Mouse (Mus musculus): ENCODE results near the gene Lyl1. TPM values are rescaled to one million over a fixed set of nuclear protein-coding genes. Genes with fewer than 3 reads are reported as not detected.

Gene Lyl1
- polyA plus RNA-seq, 1 experiment from 2014 or later = 5.8 TPM

DNA sequence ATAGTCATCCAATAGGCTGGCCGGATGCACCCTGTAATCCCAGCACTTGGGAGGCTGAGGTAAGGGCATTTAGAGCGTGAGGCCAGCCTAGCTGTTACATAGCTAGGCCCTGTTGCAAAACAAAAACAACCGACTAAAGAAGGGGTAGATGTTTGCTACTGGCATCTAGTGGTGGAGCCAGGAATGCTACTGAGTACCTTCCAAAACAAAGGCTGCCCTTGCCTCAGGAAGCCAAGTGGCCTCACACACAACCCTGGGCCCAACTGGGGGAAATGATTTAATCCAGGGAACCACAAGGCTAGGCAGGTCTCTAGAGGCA lies 24.6 kb downstream of the Lyl1 start:
- peak overlapping the region; percentile 26 for H3K9ac ChIP-seq

DNA sequence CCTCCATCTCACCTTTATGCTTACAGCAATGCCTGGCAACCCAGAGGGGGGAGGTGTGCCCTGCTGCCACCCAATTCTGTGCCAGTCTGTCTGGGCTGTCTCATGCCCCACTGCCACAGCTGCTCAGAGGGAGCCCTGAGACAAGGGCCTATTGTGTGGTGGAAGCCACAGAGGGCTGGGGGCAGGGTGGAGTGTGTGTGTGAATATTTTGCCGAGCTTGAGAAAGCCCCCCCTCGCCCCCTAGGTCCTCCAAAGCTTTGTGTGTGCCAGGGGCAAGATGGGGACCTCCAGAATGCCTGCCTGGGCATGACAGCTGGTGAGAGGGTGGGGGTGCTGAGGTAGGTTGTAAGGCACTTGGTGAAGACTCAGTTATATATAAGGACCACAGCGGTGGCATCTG lies 27.2 kb downstream of the Lyl1 start:
- ATAC-seq (ENCODE audit: insufficient number of reproducible peaks, low FRiP score, low TSS enrichment, low read depth) = no peak
- 49% methylated on average over 3 of the region's 3 CpGs for WGBS
- Histone ChIP-seq H3K4me2 (replicated peaks) (no peak overlapping the region), H3K27ac (replicated peaks) (0 out of 2 replicates have a peak overlapping the region, but pooled peaks have one; percentile 28), H3K9me3 (replicated peaks) (no peaks in the 10 kb centered on the region), H3K36me3 (peaks cover 26% of the 10 kb centered on the region), H3K4me3 (replicated peaks) (no peak overlapping the region), H3K27me3 (no peaks in the 10 kb centered on the region), H3K9ac (no peak overlapping the region), H3K4me1 (peaks cover 90% of the 10 kb centered on the region)

More for the DNA sequence above, 24.6 kb downstream of the Lyl1 start:
- Histone ChIP-seq H3K4me2 (replicated peaks) (no peak overlapping the region), H3K9me3 (replicated peaks) (no peaks in the 10 kb centered on the region), H3K27ac (replicated peaks) (peak overlapping the region; percentile 98), H3K4me1 (peaks cover 88% of the 10 kb centered on the region), H3K4me3 (replicated peaks) (no peak overlapping the region), H3K36me3 (peaks cover 37% of the 10 kb centered on the region), H3K27me3 (no peaks in the 10 kb centered on the region)
- 21% methylated on average over 3 of the region's 3 CpGs for WGBS
- ATAC-seq (ENCODE audit: insufficient number of reproducible peaks, low FRiP score, low TSS enrichment, low read depth) = no peak

DNA sequence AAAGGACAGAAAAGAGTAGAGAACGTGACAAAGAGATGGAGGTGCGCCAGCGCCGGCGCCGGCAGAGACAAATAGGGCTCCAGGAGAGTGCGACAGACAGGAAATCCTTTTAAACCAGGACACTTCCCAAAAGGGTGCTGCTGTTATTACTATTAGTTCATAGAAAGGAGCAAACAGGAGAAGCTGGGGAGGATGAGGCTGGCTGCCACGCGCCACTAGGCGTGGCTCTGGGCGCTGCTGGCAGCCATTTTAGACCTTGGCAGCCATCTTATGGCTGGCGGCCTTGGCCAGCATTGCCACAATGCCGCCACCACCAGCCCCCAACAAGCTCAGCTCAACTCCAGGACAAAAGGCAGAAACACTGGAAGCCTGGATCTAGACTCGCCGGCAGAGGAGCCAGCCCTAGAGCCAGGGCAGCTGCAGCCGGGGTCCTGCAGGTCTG lies 28.7 kb downstream of the Lyl1 start:
- Histone ChIP-seq H3K27me3 (no peaks in the 10 kb centered on the region), H3K27ac (replicated peaks) (peak overlapping the region; percentile 67), H3K4me3 (replicated peaks) (no peak overlapping the region), H3K9me3 (replicated peaks) (no peaks in the 10 kb centered on the region), H3K36me3 (peaks cover 26% of the 10 kb centered on the region), H3K4me2 (replicated peaks) (no peak overlapping the region), H3K4me1 (peaks cover 90% of the 10 kb centered on the region), H3K9ac (no peak overlapping the region)
- ATAC-seq (ENCODE audit: insufficient number of reproducible peaks, low FRiP score, low TSS enrichment, low read depth) = no peak
- 88% methylated on average over 16 of the region's 16 CpGs for WGBS

DNA sequence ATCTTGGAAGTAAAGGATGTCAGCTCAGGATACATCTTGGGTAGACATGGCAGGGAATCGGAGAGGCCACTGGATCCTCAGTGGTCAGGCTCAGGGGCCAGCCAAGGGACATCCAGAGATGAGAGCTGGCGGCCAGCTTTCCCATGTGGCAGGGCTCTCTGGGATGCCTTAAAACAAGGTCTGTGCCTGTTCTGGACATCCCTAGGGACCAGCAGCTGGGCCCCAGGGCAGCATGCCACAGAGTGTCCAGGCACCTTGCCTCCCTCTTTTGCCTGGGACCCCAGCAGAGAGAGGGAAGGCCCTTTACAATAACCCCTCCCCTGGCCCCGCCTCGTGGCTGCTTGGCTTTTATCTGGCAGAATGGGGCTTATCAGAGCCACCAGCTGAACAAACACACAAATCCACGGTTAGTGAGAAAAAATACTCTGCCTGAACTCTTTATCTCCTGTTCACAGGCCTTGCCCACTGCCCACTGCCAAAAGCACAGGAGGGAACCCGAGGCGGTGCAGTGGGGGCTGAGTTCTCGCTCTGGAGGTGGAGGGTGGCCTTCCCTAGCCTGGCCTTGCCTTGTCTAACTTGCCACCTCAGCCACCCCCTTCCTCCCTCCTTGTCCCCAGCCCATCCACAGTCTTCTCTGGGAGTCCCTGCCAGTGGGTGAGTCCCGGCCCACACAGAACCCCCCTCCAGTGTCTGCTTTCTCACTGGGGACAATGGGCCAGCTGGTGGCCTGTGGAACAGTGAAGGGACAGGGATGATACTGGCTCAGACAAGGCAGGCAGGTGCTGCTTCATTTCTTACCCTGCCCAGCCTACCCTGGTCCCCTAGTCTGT lies 29.5 kb downstream of the Lyl1 start:
- no peak overlapping the region for H3K4me2 ChIP-seq (replicated peaks)
- WGBS = 56% methylated on average over 9 of the region's 9 CpGs
- no peak overlapping the region for H3K4me3 ChIP-seq (replicated peaks)
- no peak for ATAC-seq (ENCODE audit: insufficient number of reproducible peaks, low FRiP score, low TSS enrichment, low read depth)
- peak overlapping the region; percentile 67; the same call in 1 of the 2 replicates for H3K27ac ChIP-seq (replicated peaks)
- peaks cover 20% of the 10 kb centered on the region for H3K36me3 ChIP-seq
- no peak overlapping the region for H3K9ac ChIP-seq
- H3K4me1 ChIP-seq = peaks cover 89% of the 10 kb centered on the region
- H3K27me3 ChIP-seq = no peaks in the 10 kb centered on the region
- H3K9me3 ChIP-seq (replicated peaks) = no peaks in the 10 kb centered on the region

DNA sequence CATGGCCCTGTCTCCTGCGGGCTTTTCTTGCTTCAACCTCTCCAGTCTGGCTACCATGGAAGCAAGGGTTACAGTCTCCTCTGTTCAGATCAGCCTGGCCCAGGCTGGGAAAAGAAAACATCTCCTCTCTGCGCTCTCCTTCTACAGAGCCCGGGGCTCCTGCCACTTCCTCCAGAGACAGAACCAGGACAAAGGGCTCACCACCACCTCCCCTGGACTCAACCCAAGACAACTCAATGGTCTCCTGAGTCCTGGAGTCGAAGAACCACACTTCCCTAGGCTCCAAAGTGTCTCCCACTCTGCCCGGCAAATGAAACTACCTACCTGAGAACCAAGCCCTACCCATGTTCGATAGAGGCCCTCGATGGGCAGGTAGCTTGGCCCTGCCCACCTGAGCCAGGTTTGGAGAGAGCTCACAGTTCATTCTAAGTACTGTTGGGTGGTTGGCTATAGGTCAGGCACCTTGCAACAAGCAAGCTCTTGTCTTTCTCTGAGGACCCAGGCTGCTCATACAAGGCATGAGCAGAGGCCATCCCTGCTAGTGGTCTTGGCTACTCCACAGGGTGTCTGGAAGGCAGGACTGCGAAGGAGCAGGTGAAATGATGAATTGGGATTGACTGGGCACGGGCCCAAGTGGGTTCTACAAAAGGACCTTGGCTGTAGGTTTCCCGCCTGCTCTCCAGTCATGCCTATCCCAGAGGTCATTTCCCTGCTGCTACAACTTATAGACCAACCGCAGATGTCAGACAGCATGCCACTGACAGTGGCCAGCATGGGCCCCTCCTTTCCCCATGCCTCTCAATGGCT lies 30.3 kb downstream of the Lyl1 start:
- H3K4me1 ChIP-seq = peaks cover 89% of the 10 kb centered on the region
- H3K36me3 ChIP-seq = peaks cover 12% of the 10 kb centered on the region
- no peak overlapping the region for H3K9ac ChIP-seq
- peak overlapping the region; percentile 67 for H3K27ac ChIP-seq (replicated peaks)
- no peak for ATAC-seq (ENCODE audit: insufficient number of reproducible peaks, low FRiP score, low TSS enrichment, low read depth)
- no peak overlapping the region for H3K4me2 ChIP-seq (replicated peaks)
- 68% methylated on average over 11 of the region's 11 CpGs for WGBS
- H3K27me3 ChIP-seq = no peaks in the 10 kb centered on the region
- H3K9me3 ChIP-seq (replicated peaks) = no peaks in the 10 kb centered on the region
- no peak overlapping the region for H3K4me3 ChIP-seq (replicated peaks)

DNA sequence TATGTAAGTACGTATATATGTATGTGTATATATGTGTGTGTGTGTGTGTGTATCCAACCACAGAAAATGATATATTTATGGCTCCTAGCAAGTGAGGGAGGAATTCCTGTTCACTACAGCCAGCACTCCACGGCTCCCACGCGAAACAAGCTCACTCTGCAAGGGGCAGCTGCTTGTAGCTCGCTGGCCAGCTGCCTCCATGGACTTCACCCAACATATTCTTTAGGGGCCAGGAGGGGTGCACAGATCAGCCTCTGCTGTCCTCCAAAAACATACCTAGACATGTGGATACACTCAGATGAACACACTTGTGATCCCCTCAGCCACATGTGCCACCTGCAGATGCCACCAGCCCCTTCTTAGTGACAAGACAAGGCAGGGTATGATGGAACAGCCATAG lies 31.3 kb downstream of the Lyl1 start:
- Histone ChIP-seq H3K4me1 (peaks cover 88% of the 10 kb centered on the region), H3K4me2 (replicated peaks) (no peak overlapping the region)
- WGBS = 53% methylated on average over 5 of the region's 5 CpGs

DNA sequence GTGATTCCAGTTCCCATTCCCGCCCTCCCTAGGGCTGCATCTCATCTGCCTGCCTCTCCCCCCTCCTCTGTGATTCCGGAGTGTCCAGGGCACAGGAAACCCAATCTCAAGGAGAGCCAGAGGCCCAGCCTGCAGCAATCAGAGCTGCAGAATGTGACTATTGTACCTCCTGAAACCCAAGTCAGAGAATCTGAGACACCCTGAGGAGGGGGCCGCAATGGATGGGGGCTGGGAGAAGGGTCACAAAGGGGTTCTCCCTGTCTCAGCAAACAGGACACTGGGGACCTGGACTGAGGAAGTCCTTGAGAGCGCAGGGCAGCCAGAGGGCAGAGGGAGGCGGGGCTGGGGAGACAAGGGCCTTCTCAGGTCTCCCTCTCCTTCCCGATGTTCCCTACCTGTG lies 31.7 kb downstream of the Lyl1 start:
- Histone ChIP-seq H3K4me3 (replicated peaks) (no peak overlapping the region), H3K9me3 (replicated peaks) (no peaks in the 10 kb centered on the region), H3K27me3 (no peaks in the 10 kb centered on the region), H3K36me3 (no peaks in the 10 kb centered on the region), H3K4me1 (peaks cover 89% of the 10 kb centered on the region), H3K27ac (replicated peaks) (peak overlapping the region; percentile 74; the same call in 1 of the 2 replicates), H3K4me2 (replicated peaks) (no peak overlapping the region), H3K9ac (no peak overlapping the region)
- no peak for ATAC-seq (ENCODE audit: insufficient number of reproducible peaks, low FRiP score, low TSS enrichment, low read depth)
- WGBS = 26% methylated on average over 6 of the region's 6 CpGs

More for the DNA sequence above, 31.3 kb downstream of the Lyl1 start:
- H3K4me3 ChIP-seq (replicated peaks) = no peak overlapping the region
- H3K9me3 ChIP-seq (replicated peaks) = no peaks in the 10 kb centered on the region
- H3K27ac ChIP-seq (replicated peaks) = peak overlapping the region; percentile 74; the same call in 1 of the 2 replicates
- H3K27me3 ChIP-seq = no peaks in the 10 kb centered on the region
- ATAC-seq (ENCODE audit: insufficient number of reproducible peaks, low FRiP score, low TSS enrichment, low read depth) = no peak
- peaks cover 3% of the 10 kb centered on the region for H3K36me3 ChIP-seq
- H3K9ac ChIP-seq = no peak overlapping the region

DNA sequence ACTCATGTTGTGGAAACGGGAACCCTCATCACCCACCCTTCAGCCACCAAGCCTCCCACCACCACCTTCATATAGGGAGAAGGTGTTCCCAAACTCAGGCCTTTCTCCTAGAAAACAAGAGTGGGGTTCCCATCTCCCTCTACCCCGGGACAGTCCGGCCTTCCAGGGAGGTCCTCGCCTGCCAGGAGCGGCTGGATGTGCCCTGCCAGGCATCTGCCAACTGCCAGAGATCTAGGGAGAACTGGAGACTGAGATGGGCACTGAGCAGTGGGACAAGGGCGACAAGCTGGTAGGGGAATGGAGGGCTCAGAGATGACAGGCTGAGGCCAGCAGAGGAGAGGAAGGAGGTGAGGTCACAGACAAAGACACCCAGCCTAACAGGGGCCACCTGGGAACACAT lies 32.7 kb downstream of the Lyl1 start:
- WGBS = 89% methylated on average over 6 of the region's 6 CpGs

DNA sequence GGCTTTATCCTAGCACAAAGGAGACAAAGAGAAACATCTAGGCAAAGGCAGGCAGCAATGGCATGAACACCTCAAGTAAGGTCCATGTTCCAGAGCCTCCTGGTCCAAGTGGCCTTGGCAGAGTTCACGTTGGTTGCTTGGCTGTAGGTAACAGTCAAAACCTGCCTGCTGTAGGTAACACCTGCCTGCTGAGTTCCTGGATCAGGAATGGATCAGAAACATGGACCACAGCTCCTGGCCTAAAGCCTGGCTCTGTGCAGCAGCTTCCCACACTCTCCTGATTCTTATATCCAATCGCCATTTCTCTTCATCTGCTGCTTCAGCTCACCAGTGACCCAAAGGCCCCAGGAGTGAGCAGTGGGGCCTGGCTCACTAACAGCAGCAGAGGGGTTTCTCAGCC lies 33.4 kb downstream of the Lyl1 start:
- no peak overlapping the region for H3K27ac ChIP-seq (replicated peaks)
- no peaks in the 10 kb centered on the region for H3K27me3 ChIP-seq
- H3K9ac ChIP-seq = no peak overlapping the region
- no peaks in the 10 kb centered on the region for H3K36me3 ChIP-seq
- H3K9me3 ChIP-seq (replicated peaks) = no peaks in the 10 kb centered on the region
- WGBS = 77% methylated on average over 2 of the region's 2 CpGs
- peaks cover 93% of the 10 kb centered on the region for H3K4me1 ChIP-seq
- H3K4me2 ChIP-seq (replicated peaks) = no peak overlapping the region
- no peak for ATAC-seq (ENCODE audit: insufficient number of reproducible peaks, low FRiP score, low TSS enrichment, low read depth)
- H3K4me3 ChIP-seq (replicated peaks) = no peak overlapping the region

More for the DNA sequence above, 32.7 kb downstream of the Lyl1 start:
- Histone ChIP-seq H3K36me3 (no peaks in the 10 kb centered on the region), H3K9me3 (replicated peaks) (no peaks in the 10 kb centered on the region), H3K27ac (replicated peaks) (no peak overlapping the region), H3K4me3 (replicated peaks) (no peak overlapping the region), H3K9ac (no peak overlapping the region), H3K27me3 (no peaks in the 10 kb centered on the region), H3K4me1 (peaks cover 90% of the 10 kb centered on the region), H3K4me2 (replicated peaks) (no peak overlapping the region)
- no peak for ATAC-seq (ENCODE audit: insufficient number of reproducible peaks, low FRiP score, low TSS enrichment, low read depth)

DNA sequence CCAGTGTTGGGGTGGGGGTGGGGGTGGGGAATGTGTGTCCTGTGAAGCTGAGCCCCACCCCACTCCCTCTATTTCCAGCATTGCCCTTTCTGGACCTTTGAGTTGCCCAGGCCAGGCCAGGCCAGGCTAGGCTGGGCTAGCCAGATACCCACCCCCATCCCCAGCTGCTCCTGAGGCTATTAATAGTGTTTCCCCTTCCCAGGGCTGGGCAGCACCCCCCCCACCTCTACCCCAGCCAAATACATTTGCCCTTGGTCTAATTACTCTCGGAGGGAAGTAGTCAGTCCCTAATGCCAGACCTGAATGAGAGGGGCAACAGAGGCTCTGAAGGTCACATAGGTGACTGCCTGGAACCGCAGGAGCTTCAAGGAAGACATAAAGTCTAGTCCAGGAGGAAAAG lies 34.3 kb downstream of the Lyl1 start:
- H3K9me3 ChIP-seq (replicated peaks) = no peaks in the 10 kb centered on the region
- no peak overlapping the region for H3K9ac ChIP-seq
- H3K4me3 ChIP-seq (replicated peaks) = no peak overlapping the region
- no peaks in the 10 kb centered on the region for H3K27me3 ChIP-seq
- 35% methylated on average over 2 of the region's 2 CpGs for WGBS
- peaks cover 93% of the 10 kb centered on the region for H3K4me1 ChIP-seq
- H3K4me2 ChIP-seq (replicated peaks) = no peak overlapping the region
- ATAC-seq (ENCODE audit: insufficient number of reproducible peaks, low FRiP score, low TSS enrichment, low read depth) = no peak
- no peaks in the 10 kb centered on the region for H3K36me3 ChIP-seq
- H3K27ac ChIP-seq (replicated peaks) = no peak overlapping the region

DNA sequence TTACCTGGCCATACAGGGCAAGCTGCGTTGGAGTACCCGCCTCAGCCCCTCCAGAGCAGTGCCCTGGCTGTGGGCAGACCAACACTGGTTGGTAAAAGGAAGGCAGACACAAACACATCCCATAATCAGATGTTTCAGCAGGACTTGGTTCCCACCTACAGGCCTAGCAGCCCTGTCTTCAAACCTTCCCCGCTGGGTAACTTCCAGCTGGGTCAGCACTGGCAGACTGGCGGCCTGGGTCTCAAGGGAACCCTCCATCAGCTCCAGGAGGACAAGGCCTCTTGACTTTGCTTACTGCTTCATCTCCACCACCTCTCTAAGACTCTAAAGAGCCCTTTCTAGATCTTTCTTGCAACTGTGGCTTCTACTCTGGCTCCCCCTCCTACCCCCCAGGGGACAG lies 35.3 kb downstream of the Lyl1 start:
- Histone ChIP-seq H3K36me3 (no peaks in the 10 kb centered on the region), H3K27me3 (no peaks in the 10 kb centered on the region), H3K9me3 (replicated peaks) (no peaks in the 10 kb centered on the region), H3K4me3 (replicated peaks) (no peak overlapping the region), H3K4me1 (peaks cover 93% of the 10 kb centered on the region), H3K4me2 (replicated peaks) (no peak overlapping the region), H3K9ac (no peak overlapping the region), H3K27ac (replicated peaks) (no peak overlapping the region)
- whole genome bisulfite sequencing = 81% methylated on average over 4 of the region's 4 CpGs
- ATAC-seq (ENCODE audit: insufficient number of reproducible peaks, low FRiP score, low TSS enrichment, low read depth) = no peak

Measured in embryonic facial prominence, embryonic 15.5 days (tissue).